Mouse (Mus musculus) gastrocnemius, postnatal 14 days (tissue): ENCODE results near the gene Galt. TPM values are rescaled to one million over a fixed set of nuclear protein-coding genes. Genes with fewer than 3 reads are reported as not detected.
"Not testable (repeated sequence)": the region's sequence is repeated elsewhere in the genome, so short reads cannot be mapped to it uniquely, and the experiment has no call there.

ENCODE experiments used
- DNase-seq: peaks from one replicate; pipeline ENCODE4 v3.0.0; 2021; ENCODE audit warnings: mixed read lengths
- intact Hi-C: fragments of 180-260 bp; cut with DNase I; formaldehyde crosslinking; loops from one replicate; pipeline ENCODE4 v1.15.1; 2025; ENCODE audit warnings: low total_unique reads
- total RNA-seq, 2 experiments: library from RNA; stranded (reverse); gene quantifications; 2 replicates each; pipeline ENCODE4 v1.2.3; 2021

Galt gene
- total RNA-seq, 2 experiments from 2014 or later, result 26.5 to 27.0 TPM

- peak; percentile 73 for DNase-seq
- intact Hi-C loops, result loop anchor here (2.0 kb wide), 1 partner anchor 21 kb away; no protein-coding TSS in a partner anchor
Measured at GRCm38 (mm10) chr4:41737602-41738255, 17.3 kb upstream of the Galt start.

GRCm38 (mm10) chr4:41738256-41738603, 16.8 kb upstream of the Galt start:
- no peak for DNase-seq
- intact Hi-C loops, result no loop called here

GRCm38 (mm10) chr4:41739260-41739659, 15.8 kb upstream of the Galt start:
- intact Hi-C loops, result no loop called here
- no peak for DNase-seq

GRCm38 (mm10) chr4:41740380-41741157, 14.5 kb upstream of the Galt start:
- intact Hi-C loops, result no loop called here
- peak; percentile 64 for DNase-seq

GRCm38 (mm10) chr4:41741158-41741560, 13.9 kb upstream of the Galt start:
- intact Hi-C loops, result no loop called here
- DNase-seq, result peak; percentile 90

- intact Hi-C loops, result no loop called here
Measured at GRCm38 (mm10) chr4:41744131-41744530, 10.9 kb upstream of the Galt start.

GRCm38 (mm10) chr4:41745021-41745420, 10.0 kb upstream of the Galt start:
- no peak for DNase-seq
- intact Hi-C loops, result no loop called here

More at GRCm38 (mm10) chr4:41744131-41744530, 10.9 kb upstream of the Galt start:
- no peak for DNase-seq

GRCm38 (mm10) chr4:41755338-41756305, 594 bp downstream of the Galt start, which contains the start of gene Sigmar1:
Gene Sigmar1 (minus strand): TSS chr4:41756157.
- peak; percentile 79 for DNase-seq
- intact Hi-C loops, result no loop called here

- no peak for DNase-seq
- intact Hi-C loops, result no loop called here
Measured at GRCm38 (mm10) chr4:41756440-41756839, 1.4 kb downstream of the Galt start.

GRCm38 (mm10) chr4:41757321-41757720, 2.3 kb downstream of the Galt start:
- no peak for DNase-seq
- intact Hi-C loops, result no loop called here

GRCm38 (mm10) chr4:41758021-41758420, 3.0 kb downstream of the Galt start:
- intact Hi-C loops, result no loop called here
- no peak for DNase-seq

- intact Hi-C loops, result no loop called here
- DNase-seq, result no peak
Measured at GRCm38 (mm10) chr4:41758701-41759100, 3.7 kb downstream of the Galt start.

GRCm38 (mm10) chr4:41759206-41759605, 4.2 kb downstream of the Galt start:
- intact Hi-C loops, result no loop called here
- DNase-seq, result no peak

GRCm38 (mm10) chr4:41759656-41760287, 4.7 kb downstream of the Galt start:
- intact Hi-C loops, result no loop called here
- DNase-seq, result no peak

- intact Hi-C loops, result no loop called here
- DNase-seq, result peak; percentile 95
Measured at GRCm38 (mm10) chr4:41760288-41760721, 5.3 kb downstream of the Galt start.

- intact Hi-C loops, result no loop called here
- no peak for DNase-seq
Measured at GRCm38 (mm10) chr4:41760911-41761310, 5.9 kb downstream of the Galt start.

- no peak for DNase-seq
- intact Hi-C loops, result no loop called here
Measured at GRCm38 (mm10) chr4:41761680-41762079, 6.7 kb downstream of the Galt start.

GRCm38 (mm10) chr4:41762099-41762687, 7.2 kb downstream of the Galt start:
- peak; percentile 68 for DNase-seq
- intact Hi-C loops, result no loop called here

- DNase-seq, result peak; percentile 91
- intact Hi-C loops, result not testable (repeated sequence)
Measured at GRCm38 (mm10) chr4:41762688-41763114, 7.7 kb downstream of the Galt start.
